Mouse (Mus musculus): ENCODE measurements at regions not wholly inside any gene's neighbourhood (a gene's known extent, or its start where the extent isn't known, plus 50 kb on each side); places are given as distances from the start of the nearest gene placed in this dataset.
"Not testable (repeated sequence)": the region's sequence is repeated elsewhere in the genome, so short reads cannot be mapped to it uniquely, and the experiment has no call there.

DNA sequence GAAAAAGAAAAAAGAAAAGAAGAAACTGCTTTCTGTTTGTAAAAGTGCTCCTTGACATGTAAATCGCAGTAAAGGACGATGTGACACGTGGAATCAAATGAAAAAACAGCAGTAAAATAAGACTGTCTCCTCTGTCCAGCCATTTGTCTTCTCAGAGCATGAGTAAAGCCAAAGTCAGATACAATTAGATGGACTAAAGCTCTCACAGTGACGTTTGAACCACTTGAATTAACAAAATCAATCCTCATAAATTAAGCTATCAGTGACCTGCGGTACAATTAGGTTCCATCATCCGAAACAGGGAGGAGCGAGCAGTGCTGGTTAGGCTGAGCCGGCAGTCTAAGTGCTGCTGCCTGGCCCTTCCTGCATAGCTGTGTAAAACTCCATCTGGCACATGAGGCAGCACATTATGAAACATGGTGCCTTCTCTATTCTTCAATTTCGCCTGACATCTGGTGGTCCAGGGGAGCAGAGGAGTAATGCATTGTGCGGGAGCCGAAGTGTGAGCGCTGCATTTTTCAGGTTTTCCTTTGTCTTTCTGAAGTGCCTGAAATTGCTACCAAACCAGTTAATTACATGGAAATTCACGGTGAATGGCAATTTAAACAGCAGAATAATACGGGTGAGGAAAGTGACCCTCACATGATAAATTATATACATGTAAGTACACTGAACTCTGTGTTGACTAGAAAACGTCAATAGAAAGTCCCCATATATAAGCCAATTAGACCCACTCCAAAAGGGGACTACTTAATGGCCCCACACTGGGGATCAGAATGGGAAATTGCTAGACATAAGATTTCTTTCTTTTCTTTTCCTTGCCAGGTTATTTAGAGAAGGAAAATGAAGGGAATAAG, 118.1 kb downstream of the Mmrn1 start:
- DNase-seq (ENCODE audit: low spot score in 2 of 2), result no peak

DNA sequence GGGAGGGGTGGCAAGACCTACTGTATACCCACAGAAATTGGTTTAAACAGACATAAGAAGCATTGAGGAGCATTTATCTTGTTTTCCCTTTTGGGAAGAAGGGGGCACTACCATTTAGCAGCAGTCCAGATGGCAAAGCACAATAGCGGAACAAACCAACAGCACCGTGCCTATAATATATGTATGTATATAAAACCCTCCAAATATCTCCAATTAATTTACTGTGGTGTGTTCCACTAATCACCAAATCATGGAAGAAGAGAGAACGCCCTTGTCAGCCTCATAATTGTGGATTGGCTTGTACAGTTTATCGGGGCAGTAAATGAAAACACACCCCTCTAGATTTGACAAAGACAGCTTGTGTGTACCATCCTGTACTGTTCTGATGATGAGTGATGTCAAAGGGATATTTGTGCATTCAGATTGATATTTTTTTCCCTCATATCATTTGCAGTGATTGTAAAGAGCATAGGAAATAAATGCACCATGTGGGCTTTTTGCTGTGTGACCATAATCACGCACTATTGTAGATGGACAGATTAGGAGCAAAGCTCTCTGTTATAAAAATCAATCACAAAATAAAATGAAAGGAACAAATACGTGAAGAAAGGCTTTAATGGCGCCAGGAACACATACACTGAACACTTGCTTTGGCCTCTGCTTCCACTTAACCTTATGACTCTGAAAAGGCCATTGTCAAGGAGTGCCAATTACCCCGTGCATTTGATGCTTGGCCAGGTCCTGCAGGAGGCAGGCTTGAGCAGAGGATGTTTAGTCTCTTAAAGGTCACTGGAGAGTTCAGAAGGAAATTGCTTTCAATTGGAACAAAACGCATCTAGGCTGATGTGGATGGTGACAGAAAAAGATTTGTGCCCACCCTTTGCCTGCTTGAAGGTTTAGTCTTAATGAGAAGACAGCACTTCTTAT, 119.0 kb downstream of the Mmrn1 start:
- DNase-seq (ENCODE audit: low spot score in 2 of 2), result no peak

GRCm38 (mm10) chr6:61047667-61048066, 122.9 kb downstream of the Mmrn1 start:
- not testable (repeated sequence) for DNase-seq (ENCODE audit: low spot score in 2 of 2)

- DNase-seq (ENCODE audit: low spot score in 2 of 2), result no peak
Measured at GRCm38 (mm10) chr6:61063129-61063528, 117.0 kb upstream of the Ccser1 start.

DNA sequence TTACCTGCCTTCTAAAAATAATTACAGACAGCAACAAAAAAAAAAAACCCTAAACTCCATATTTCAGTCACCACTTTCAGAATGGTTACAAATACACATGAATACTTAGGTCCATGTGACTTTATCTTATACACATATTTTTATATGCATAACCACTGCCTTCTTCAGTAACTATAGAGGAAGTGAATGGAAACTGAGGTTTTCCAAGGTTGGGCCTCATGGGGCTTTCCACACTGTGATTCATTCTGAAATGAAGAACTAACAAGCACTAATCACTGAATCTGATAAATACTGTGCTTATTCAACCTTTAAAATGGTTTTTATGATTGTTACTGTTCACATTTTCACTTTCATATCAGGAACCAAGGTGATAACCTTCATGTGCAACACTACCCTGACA, 114.4 kb upstream of the Ccser1 start:
- DNase-seq (ENCODE audit: low spot score in 2 of 2), result peak in 1 of 2 experiments; percentile 48

- DNase-seq (ENCODE audit: low spot score in 2 of 2), result peak in 1 of 2 experiments; percentile 6
Measured at GRCm38 (mm10) chr6:61066501-61067282, 113.4 kb upstream of the Ccser1 start.

DNA sequence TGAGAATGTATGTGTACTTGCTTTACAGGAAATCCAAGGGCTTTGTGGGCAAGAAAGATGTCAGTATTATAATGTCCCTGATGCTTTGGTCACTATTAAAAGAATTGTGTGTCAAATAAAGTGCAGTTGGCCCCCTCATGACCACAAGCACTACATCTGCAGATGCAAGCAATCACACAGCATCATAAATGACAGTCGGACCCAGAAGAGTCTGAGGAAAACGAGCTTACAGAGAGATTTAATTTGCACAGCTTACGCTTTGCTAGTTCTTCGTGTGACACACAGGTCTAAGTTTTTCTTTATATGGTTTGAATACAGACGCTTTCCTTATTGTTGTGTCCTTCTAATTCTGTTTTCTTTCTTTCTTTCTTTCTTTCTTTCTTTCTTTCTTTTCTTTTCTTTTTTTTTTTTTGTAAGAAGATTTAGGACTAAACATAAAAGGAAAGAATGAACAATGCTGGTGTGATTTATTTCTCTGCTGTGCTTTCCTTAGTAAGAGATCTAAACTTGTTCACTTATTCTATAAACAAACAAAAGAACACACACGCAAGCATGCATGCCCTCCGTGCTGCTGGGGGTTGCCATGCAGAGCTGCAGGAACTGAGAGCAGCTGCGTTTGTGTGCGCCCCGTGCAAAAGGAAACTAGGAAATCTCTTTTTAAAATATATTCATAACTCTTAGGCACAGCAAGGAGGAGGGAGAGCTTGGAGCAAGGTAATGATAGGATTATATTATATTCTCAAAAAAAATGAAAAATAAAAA, 112.6 kb upstream of the Ccser1 start:
- peak in 1 of 2 experiments; percentile 8 for DNase-seq (ENCODE audit: low spot score in 2 of 2)

GRCm38 (mm10) chr6:61068117-61068489, 112.0 kb upstream of the Ccser1 start:
- peak in 1 of 2 experiments; percentile 30 for DNase-seq (ENCODE audit: low spot score in 2 of 2)

GRCm38 (mm10) chr6:61073267-61073666, 106.9 kb upstream of the Ccser1 start:
- DNase-seq (ENCODE audit: low spot score in 2 of 2), result no peak

GRCm38 (mm10) chr6:61073794-61074193, 106.3 kb upstream of the Ccser1 start:
- DNase-seq (ENCODE audit: low spot score in 2 of 2), result no peak

- no peak for DNase-seq (ENCODE audit: low spot score in 2 of 2)
Measured at GRCm38 (mm10) chr6:61074700-61075099, 105.4 kb upstream of the Ccser1 start.

DNA sequence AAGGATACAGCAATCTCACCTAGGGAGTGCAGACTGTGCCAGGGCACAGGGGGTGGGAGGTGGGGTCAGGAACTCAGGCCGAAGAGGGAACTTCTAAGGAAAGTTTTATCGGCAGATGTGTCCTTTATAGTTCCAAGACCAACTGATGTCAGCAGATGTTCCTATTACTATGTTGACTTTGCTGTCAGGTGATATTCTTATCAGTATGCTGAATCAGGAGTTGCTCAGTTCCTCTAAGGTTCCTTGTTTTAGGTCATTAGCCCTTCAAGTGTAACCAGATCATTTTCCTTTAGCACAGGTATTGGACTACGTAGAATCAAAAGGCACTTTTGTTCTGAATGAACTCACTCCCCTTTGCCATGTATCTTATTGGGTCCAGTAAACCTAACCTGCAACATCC, 101.6 kb upstream of the Ccser1 start:
- no peak for DNase-seq (ENCODE audit: low spot score in 2 of 2)

GRCm38 (mm10) chr6:61080661-61081060, 99.5 kb upstream of the Ccser1 start:
- no peak for DNase-seq (ENCODE audit: low spot score in 2 of 2)

DNA sequence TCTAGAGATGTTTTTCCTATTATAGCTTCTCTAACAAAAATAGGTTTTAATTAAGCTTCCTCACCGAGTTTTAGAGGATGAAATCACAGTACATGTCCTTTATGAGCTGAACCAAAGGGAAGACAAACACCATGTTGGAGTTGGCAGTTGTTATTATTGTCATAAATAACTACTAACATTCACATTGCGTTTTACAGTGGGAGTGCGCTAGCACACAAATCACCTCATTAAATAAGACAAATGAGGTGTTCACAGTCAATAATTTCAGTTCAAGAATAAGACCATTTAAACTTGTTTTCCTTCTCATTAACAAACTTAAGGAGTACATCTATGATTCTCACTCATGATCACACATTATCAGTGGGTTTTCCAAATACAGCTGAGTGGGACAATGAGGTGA, 96.8 kb upstream of the Ccser1 start:
- no peak for DNase-seq (ENCODE audit: low spot score in 2 of 2)

GRCm38 (mm10) chr6:61099348-61099981, 80.7 kb upstream of the Ccser1 start:
- no peak for DNase-seq (ENCODE audit: low spot score in 2 of 2)

DNA sequence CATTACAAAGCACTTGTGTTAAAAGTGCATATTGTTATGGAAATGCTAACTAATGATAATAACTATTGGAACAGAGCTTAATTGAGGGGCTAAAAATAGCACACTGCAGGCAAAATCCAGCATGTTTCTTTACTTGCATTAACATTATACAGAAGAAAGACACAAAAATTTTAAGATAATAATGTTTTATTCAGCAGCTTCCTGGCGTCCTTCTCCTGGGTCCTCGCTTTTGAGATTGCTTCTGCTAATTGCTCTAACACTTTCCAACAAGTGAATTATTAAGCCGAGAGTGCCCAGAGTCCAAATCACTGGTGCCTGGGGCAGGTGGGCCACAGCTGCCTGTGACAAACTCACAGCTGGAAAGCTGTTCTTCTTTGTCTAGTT, 80.2 kb upstream of the Ccser1 start:
- no peak for DNase-seq (ENCODE audit: low spot score in 2 of 2)

GRCm38 (mm10) chr6:61101972-61102371, 78.2 kb upstream of the Ccser1 start:
- DNase-seq (ENCODE audit: low spot score in 2 of 2), result no peak

DNA sequence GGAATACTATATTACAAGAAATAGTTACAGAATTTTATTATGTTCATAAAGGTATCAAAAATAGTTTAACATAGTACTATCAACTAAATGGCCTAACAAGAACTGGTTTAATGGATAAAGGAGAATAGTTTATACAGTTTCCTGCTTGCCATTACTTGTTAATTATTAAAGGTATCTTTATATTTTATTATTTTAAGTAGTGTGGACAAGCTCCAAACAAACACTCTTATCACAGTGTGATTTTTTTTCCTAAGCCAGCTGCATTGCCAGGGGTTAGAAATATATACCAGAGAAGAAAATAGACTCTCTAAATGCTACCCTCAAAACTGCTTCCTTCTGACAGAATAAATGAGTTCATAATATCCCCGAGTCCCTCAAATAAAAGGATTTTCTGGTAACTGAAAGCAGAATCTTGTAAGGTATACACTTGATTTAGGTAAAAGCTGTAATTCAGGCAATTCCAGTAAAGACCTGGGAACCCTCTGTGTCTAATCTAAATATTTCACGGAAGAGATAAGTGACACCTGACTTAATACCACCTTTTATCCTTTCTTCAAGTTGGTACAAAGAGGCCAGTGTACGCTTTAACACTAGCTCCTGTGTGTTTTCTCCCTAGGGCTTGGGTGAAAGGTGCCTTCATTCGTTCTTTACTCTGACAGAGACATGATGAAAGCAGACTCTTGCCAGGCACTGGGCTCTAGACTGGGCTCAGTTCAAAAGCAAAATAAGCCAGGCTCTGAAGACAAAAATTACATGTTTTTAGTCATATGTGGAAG, 76.5 kb upstream of the Ccser1 start:
- no peak for DNase-seq (ENCODE audit: low spot score in 2 of 2)

DNA sequence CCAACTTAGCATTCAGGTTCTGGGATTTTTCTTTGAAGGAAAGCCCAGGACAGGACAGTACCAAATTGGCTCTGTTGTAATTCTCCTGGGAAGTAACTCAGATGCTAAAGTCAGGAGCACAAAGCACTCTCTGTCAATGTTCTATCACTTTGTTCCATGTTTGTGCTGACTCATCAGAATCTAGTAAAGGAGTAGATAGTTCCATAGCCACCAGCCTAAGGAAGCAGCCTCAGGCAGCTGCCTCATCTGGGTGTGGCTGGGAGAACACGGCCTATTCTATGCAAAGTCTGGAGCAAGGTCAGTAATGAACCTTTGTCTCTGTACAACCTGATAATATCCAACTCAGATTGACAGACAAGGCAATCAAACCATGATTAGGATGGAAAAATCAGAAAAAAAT, 64.9 kb upstream of the Ccser1 start:
- DNase-seq (ENCODE audit: low spot score in 2 of 2), result no peak

DNA sequence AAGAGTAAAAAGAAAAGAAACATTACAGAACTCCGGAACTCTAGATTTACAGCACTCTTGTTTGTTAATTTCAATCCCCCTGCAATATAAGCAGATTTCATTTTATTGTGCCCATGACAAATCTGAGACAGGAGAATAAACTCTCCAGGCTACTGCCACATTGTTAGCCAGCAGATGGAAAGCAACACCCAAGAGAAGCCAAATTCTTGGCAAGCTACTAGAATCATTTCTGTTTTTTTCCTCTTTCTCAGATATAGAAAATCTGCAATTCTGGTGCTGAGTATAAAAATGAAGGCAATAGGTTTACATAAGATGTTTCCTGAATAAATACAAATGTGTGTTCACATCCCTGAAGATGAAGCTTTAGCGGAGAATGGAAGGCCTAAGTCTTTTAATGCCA, 60.5 kb upstream of the Ccser1 start:
- DNase-seq (ENCODE audit: low spot score in 2 of 2), result no peak

Data from natural killer cell, adult 2 months (primary cell).